Mouse (Mus musculus): Measurements from ENCODE around the gene Clstn2.

The Clstn2 gene

GRCm38 (mm10) chr9:97629180-97629579 is 403.8 kb downstream of the Clstn2 start:
- no peak for TF ChIP-seq GATA4 (IDR thresholded peaks at IDR 0.05; ENCODE audit: insufficient replicate concordance, low read length)

- TF ChIP-seq GATA4 (IDR thresholded peaks at IDR 0.05; ENCODE audit: insufficient replicate concordance, low read length), result no peak
These were observed 404.5 kb downstream of the Clstn2 start for GRCm38 (mm10) chr9:97628361-97628908.

- no peak for TF ChIP-seq GATA4 (IDR thresholded peaks at IDR 0.05; ENCODE audit: insufficient replicate concordance, low read length)
These were observed 405.1 kb downstream of the Clstn2 start for GRCm38 (mm10) chr9:97627916-97628315.

GRCm38 (mm10) chr9:97610566-97610965 is 422.4 kb downstream of the Clstn2 start:
- no peak for TF ChIP-seq GATA4 (IDR thresholded peaks at IDR 0.05; ENCODE audit: insufficient replicate concordance, low read length)

- no peak for TF ChIP-seq GATA4 (IDR thresholded peaks at IDR 0.05; ENCODE audit: insufficient replicate concordance, low read length)
These were observed 429.3 kb downstream of the Clstn2 start for GRCm38 (mm10) chr9:97603729-97604128.

GRCm38 (mm10) chr9:97602476-97602875 is 430.5 kb downstream of the Clstn2 start:
- TF ChIP-seq GATA4 (IDR thresholded peaks at IDR 0.05; ENCODE audit: insufficient replicate concordance, low read length), result no peak

- no peak for TF ChIP-seq GATA4 (IDR thresholded peaks at IDR 0.05; ENCODE audit: insufficient replicate concordance, low read length)
These were observed 434.0 kb downstream of the Clstn2 start for GRCm38 (mm10) chr9:97599006-97599405.

- no peak for TF ChIP-seq GATA4 (IDR thresholded peaks at IDR 0.05; ENCODE audit: insufficient replicate concordance, low read length)
These were observed 442.3 kb downstream of the Clstn2 start for GRCm38 (mm10) chr9:97590712-97591111.

- no peak for TF ChIP-seq GATA4 (IDR thresholded peaks at IDR 0.05; ENCODE audit: insufficient replicate concordance, low read length)
These were observed 462.1 kb downstream of the Clstn2 start for GRCm38 (mm10) chr9:97570881-97571280.

- no peak for TF ChIP-seq GATA4 (IDR thresholded peaks at IDR 0.05; ENCODE audit: insufficient replicate concordance, low read length)
These were observed 469.9 kb downstream of the Clstn2 start for GRCm38 (mm10) chr9:97563121-97563520.

- TF ChIP-seq GATA4 (IDR thresholded peaks at IDR 0.05; ENCODE audit: insufficient replicate concordance, low read length), result no peak
These were observed 488.6 kb downstream of the Clstn2 start for GRCm38 (mm10) chr9:97544359-97544758.

- TF ChIP-seq GATA4 (IDR thresholded peaks at IDR 0.05; ENCODE audit: insufficient replicate concordance, low read length), result no peak
These were observed 491.6 kb downstream of the Clstn2 start for GRCm38 (mm10) chr9:97541419-97541818.

- TF ChIP-seq GATA4 (IDR thresholded peaks at IDR 0.05; ENCODE audit: insufficient replicate concordance, low read length), result no peak
These were observed 494.8 kb downstream of the Clstn2 start for GRCm38 (mm10) chr9:97538075-97538779.

- no peak for TF ChIP-seq GATA4 (IDR thresholded peaks at IDR 0.05; ENCODE audit: insufficient replicate concordance, low read length)
These were observed 498.8 kb downstream of the Clstn2 start for GRCm38 (mm10) chr9:97534196-97534595.

GRCm38 (mm10) chr9:97533306-97533705 is 499.7 kb downstream of the Clstn2 start:
- TF ChIP-seq GATA4 (IDR thresholded peaks at IDR 0.05; ENCODE audit: insufficient replicate concordance, low read length), result no peak

GRCm38 (mm10) chr9:97532536-97532935 is 500.4 kb downstream of the Clstn2 start:
- no peak for TF ChIP-seq GATA4 (IDR thresholded peaks at IDR 0.05; ENCODE audit: insufficient replicate concordance, low read length)

GRCm38 (mm10) chr9:97527926-97528325 is 505.1 kb downstream of the Clstn2 start:
- no peak for TF ChIP-seq GATA4 (IDR thresholded peaks at IDR 0.05; ENCODE audit: insufficient replicate concordance, low read length)
